Mouse (Mus musculus) olfactory bulb, adult 2 months (tissue): Measurements from ENCODE around the gene Mecom.

Experiments used
- CTCF ChIP-seq: fragments of 200-500 bp; IDR thresholded peaks from 2 replicates; pipeline ENCODE4 v1.5.1; 2012; ENCODE audit warnings: low read depth, mild to moderate bottlenecking, low read length, moderate library complexity; ENCODE audit not compliant: insufficient read depth
- POLR2A ChIP-seq: fragments of 200-500 bp; IDR thresholded peaks from 2 replicates; pipeline ENCODE4 v1.6.1; 2012; ENCODE audit warnings: mild to moderate bottlenecking, low read depth, low read length, moderate library complexity; ENCODE audit not compliant: insufficient read depth

DNA sequence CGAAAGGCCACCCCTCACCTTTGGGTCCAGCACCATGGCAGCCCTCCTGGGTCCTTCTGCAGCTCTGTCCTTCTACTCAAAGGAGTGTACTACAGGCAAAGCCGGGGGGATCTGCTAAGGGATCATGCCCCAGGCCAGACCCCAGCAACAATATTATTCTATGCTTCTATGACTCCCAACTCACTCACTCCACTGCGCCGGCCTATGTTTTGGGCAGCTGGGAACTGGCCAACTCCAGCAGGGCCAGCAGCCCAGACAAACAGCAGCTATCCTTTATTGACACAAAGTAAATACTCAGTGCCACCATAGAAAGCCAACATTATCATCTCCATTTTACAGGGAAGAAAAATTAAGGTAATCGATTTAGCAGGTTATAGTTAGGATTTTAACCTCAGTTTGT is 186.6 kb downstream of the Mecom start:
- TF ChIP-seq CTCF (no peak), POLR2A (no peak)
